Mouse (Mus musculus) activated CD4-positive, CD25-positive, alpha-beta regulatory T cell, adult 4 months (primary cell): ENCODE data around the gene Sbsn. TPM values are rescaled to one million over a fixed set of nuclear protein-coding genes. Genes with fewer than 3 reads are reported as not detected.

ENCODE experiments used
- polyA plus RNA-seq, 2 experiments: library from polyadenylated mRNA; unstranded; fragments of 100-300 nt; shearing (Covaris generic); gene quantifications; one replicate each; pipeline ENCODE4 v1.2.1; 2017

The Sbsn gene
- polyA plus RNA-seq, 2 experiments from 2014 or later, result 0.69 TPM; not detected in 1

Other genes with a start within 250 kb of the Sbsn start
- 1 to 10 TPM; 1.0 to 1.1 TPM for gene Arhgap33, start 216.4 kb upstream of the Sbsn start, polyA plus RNA-seq
- gene Hspb6, start 199.3 kb upstream of the Sbsn start, polyA plus RNA-seq, result 1 to 10 TPM; 1.8 to 2.5 TPM
- 1 to 10 TPM; 2.5 to 4.8 TPM for gene Proser3, start 199.2 kb upstream of the Sbsn start, polyA plus RNA-seq
- 100 to 1,000 TPM in 1 of 2 experiments, 10 to 100 TPM in 1; 93.6 to 106 TPM for gene Lin37, start 191.6 kb upstream of the Sbsn start, polyA plus RNA-seq
- 10 to 100 TPM; 55.1 to 58.9 TPM for gene U2af1l4, start 188.2 kb upstream of the Sbsn start, polyA plus RNA-seq
- gene Gm49396, start 188.1 kb upstream of the Sbsn start, polyA plus RNA-seq, result 10 to 100 TPM; 57.9 to 60.0 TPM
- 100 to 1,000 TPM; 279 to 335 TPM for gene Psenen, start 187.8 kb upstream of the Sbsn start, polyA plus RNA-seq
- 100 to 1,000 TPM; 162 to 234 TPM for gene Igflr1, start 186.0 kb upstream of the Sbsn start, polyA plus RNA-seq
- 10 to 100 TPM; 14.9 to 16.9 TPM for gene Kmt2b, start 162.7 kb upstream of the Sbsn start, polyA plus RNA-seq
- 10 to 100 TPM; 15.8 to 19.7 TPM for gene Zbtb32, start 152.6 kb upstream of the Sbsn start, polyA plus RNA-seq
- gene Upk1a, start 138.6 kb upstream of the Sbsn start, polyA plus RNA-seq, result 1 to 10 TPM; 2.2 to 3.3 TPM
- gene Cox6b1, start 125.3 kb upstream of the Sbsn start, polyA plus RNA-seq, result 100 to 1,000 TPM; 421 to 746 TPM
- gene Etv2, start 115.6 kb upstream of the Sbsn start, polyA plus RNA-seq, result not detected
- gene Rbm42, start 101.2 kb upstream of the Sbsn start, polyA plus RNA-seq, result 10 to 100 TPM; 25.6 to 37.9 TPM
- gene Haus5, start 86.5 kb upstream of the Sbsn start, polyA plus RNA-seq, result 10 to 100 TPM; 20.0 to 20.4 TPM
- gene Pmis2, start 79.9 kb upstream of the Sbsn start, polyA plus RNA-seq, result not detected
- gene 2200002J24Rik, start 52.5 kb upstream of the Sbsn start, polyA plus RNA-seq, result not detected
- not detected for gene Atp4a, start 39.3 kb upstream of the Sbsn start, polyA plus RNA-seq
- gene Tmem147, start 21.9 kb upstream of the Sbsn start, polyA plus RNA-seq, result 10 to 100 TPM; 46.6 to 48.1 TPM
- not detected for gene Gapdhs, start 7.8 kb upstream of the Sbsn start, polyA plus RNA-seq
- under 1 TPM in 1 of 2 experiments, not detected in 1; 0.17 TPM for gene Dmkn, start 12.3 kb downstream of the Sbsn start, polyA plus RNA-seq
- gene Krtdap, start 36.4 kb downstream of the Sbsn start, polyA plus RNA-seq, result not detected
- gene Ffar2, start 72.3 kb downstream of the Sbsn start, polyA plus RNA-seq, result under 1 TPM; 0.22 to 0.68 TPM
- not detected for gene Ffar3, start 104.7 kb downstream of the Sbsn start, polyA plus RNA-seq
- gene Ffar1, start 110.1 kb downstream of the Sbsn start, polyA plus RNA-seq, result under 1 TPM; 0.19 to 0.28 TPM
- gene Cd22, start 128.9 kb downstream of the Sbsn start, polyA plus RNA-seq, result 1 to 10 TPM; 4.5 to 9.3 TPM
- gene Mag, start 163.4 kb downstream of the Sbsn start, polyA plus RNA-seq, result not detected
- not detected for gene Hamp2, start 173.2 kb downstream of the Sbsn start, polyA plus RNA-seq
- gene Hamp, start 192.6 kb downstream of the Sbsn start, polyA plus RNA-seq, result not detected
- 10 to 100 TPM; 11.9 to 14.2 TPM for gene Usf2, start 205.3 kb downstream of the Sbsn start, polyA plus RNA-seq
- gene Lsr, start 222.0 kb downstream of the Sbsn start, polyA plus RNA-seq, result 1 to 10 TPM; 1.6 to 2.6 TPM
- under 1 TPM; 0.55 to 0.86 TPM for gene Fam187b, start 222.3 kb downstream of the Sbsn start, polyA plus RNA-seq